Mouse (Mus musculus): ENCODE data around the gene Usp4. TPM values are rescaled to one million over a fixed set of nuclear protein-coding genes. Genes with fewer than 3 reads are reported as not detected.

The Usp4 gene
- polyA plus RNA-seq, 1 experiment from 2014 or later = 136 TPM

DNA sequence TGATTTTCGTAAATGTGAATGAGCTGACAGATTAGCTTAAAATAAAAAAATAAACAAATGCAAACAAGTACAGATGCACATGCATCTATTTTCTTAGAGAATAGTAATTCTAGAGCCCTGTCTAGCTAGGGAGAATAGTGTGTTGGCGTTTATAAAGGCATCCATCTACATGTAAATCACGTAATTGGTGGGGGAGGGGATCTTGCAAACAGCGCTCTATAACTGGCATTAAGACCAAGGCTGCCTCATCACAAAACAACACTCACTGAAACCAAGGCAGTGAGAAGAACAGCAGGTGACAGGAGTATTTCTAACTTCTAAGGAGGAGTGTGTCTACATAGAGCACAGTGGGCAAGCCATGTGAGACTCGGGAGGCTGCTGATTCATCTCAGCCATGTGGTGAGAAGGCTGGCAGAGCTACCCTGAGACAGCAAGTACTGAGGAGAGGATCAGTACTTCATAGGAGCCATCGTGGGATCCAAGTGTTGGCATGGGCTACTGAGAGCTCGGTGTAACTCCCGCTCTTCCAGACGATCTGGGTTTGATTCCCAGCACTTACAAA is 63.8 kb downstream of the Usp4 start:
- H3K36me3 ChIP-seq (ENCODE audit: control insufficient read depth, insufficient read depth, low read length) = no peaks in the 10 kb centered on the region
- ATAC-seq = no peak
- H3K4me1 ChIP-seq (ENCODE audit: control insufficient read depth, insufficient read depth, low read length) = no peaks in the 10 kb centered on the region; the same call in 1 of the 2 replicates
- H3K27ac ChIP-seq (ENCODE audit: low read depth, low read length) = 0 out of 2 replicates have a peak overlapping the region, but pooled peaks have one; percentile 39
- peak; percentile 61 for DNase-seq (ENCODE audit: low spot score)
- H3K4me3 ChIP-seq (ENCODE audit: low read depth, low read length) = no peak overlapping the region
- H3K27me3 ChIP-seq (replicated peaks; ENCODE audit: control insufficient read depth, insufficient read depth, low read length) = no peaks in the 10 kb centered on the region
- 70% methylated on average over 9 of the region's 9 CpGs for WGBS
- H3K9ac ChIP-seq (ENCODE audit: low read length) = no peak overlapping the region
- H3K9me3 ChIP-seq (replicated peaks; ENCODE audit: control insufficient read depth, low read length) = no peaks in the 10 kb centered on the region
- H3K4me2 ChIP-seq (ENCODE audit: low read length) = no peak overlapping the region

DNA sequence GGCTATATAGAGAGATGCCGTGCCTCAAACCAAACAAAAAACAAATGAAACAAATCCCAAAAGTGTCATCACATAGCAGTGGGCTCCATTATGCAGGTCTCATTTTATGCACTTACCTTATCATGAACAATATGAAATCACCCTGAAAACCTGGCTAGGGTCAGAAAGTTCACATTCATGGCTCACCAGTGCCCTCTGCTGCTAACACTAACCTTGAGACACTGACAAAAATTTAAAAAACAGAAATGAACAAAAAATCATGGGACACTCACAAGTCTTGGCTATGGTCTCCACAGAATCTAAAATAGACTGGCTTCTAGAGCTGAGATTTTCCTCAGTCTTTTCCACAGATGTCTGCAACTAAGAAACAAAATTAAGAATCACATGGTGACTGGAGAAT is 64.6 kb downstream of the Usp4 start:
- H3K27ac ChIP-seq (ENCODE audit: low read depth, low read length) = no peak overlapping the region
- H3K27me3 ChIP-seq (replicated peaks; ENCODE audit: control insufficient read depth, insufficient read depth, low read length) = no peaks in the 10 kb centered on the region
- H3K4me2 ChIP-seq (ENCODE audit: low read length) = no peak overlapping the region
- no peaks in the 10 kb centered on the region; the same call in 1 of the 2 replicates for H3K4me1 ChIP-seq (ENCODE audit: control insufficient read depth, insufficient read depth, low read length)
- DNase-seq (ENCODE audit: low spot score) (peak; percentile 15), ATAC-seq (no peak)
- H3K9me3 ChIP-seq (replicated peaks; ENCODE audit: control insufficient read depth, low read length) = no peaks in the 10 kb centered on the region
- H3K4me3 ChIP-seq (ENCODE audit: low read depth, low read length) = no peak overlapping the region
- H3K9ac ChIP-seq (ENCODE audit: low read length) = no peak overlapping the region
- no peaks in the 10 kb centered on the region for H3K36me3 ChIP-seq (ENCODE audit: control insufficient read depth, insufficient read depth, low read length)
- 83% methylated on average over 1 of the region's 1 CpGs for WGBS

DNA sequence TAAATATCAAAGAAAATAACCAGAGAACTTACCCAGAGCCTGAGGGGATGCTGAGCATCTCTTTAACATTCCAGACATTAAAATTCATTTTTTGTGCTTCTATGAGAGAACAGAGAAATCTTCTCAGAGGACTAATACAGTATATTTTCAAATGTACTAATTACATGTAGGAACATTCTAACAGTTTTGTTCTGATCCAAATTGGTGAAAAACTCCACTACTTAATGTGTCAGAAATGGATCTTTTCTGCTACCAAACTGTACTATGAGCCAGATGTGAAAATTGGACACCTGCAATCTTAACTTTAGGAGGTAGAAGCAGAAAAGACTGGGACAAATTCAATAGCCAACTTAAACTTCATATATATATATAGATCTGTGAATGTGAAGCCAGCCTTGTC is 80.7 kb downstream of the Usp4 start, which contains the start of gene Ccdc36:
Gene Ccdc36 (minus strand): TSS at position 101 of the 400 bp plus-strand sequence.
- Histone ChIP-seq H3K9me3 (replicated peaks; ENCODE audit: control insufficient read depth, low read length) (no peaks in the 10 kb centered on the region), H3K4me3 (ENCODE audit: low read depth, low read length) (no peak within 1 kb of the TSS), H3K4me1 (ENCODE audit: control insufficient read depth, insufficient read depth, low read length) (no peaks in the 10 kb centered on the region), H3K4me2 (ENCODE audit: low read length) (no peak within 1 kb of the TSS), H3K36me3 (ENCODE audit: control insufficient read depth, insufficient read depth, low read length) (no peaks in the 10 kb centered on the region), H3K27me3 (replicated peaks; ENCODE audit: control insufficient read depth, insufficient read depth, low read length) (no peaks in the 10 kb centered on the region), H3K27ac (ENCODE audit: low read depth, low read length) (no peak within 1 kb of the TSS), H3K9ac (ENCODE audit: low read length) (no peak within 1 kb of the TSS)
- no peak for ATAC-seq
- no peak for DNase-seq (ENCODE audit: low spot score)

DNA sequence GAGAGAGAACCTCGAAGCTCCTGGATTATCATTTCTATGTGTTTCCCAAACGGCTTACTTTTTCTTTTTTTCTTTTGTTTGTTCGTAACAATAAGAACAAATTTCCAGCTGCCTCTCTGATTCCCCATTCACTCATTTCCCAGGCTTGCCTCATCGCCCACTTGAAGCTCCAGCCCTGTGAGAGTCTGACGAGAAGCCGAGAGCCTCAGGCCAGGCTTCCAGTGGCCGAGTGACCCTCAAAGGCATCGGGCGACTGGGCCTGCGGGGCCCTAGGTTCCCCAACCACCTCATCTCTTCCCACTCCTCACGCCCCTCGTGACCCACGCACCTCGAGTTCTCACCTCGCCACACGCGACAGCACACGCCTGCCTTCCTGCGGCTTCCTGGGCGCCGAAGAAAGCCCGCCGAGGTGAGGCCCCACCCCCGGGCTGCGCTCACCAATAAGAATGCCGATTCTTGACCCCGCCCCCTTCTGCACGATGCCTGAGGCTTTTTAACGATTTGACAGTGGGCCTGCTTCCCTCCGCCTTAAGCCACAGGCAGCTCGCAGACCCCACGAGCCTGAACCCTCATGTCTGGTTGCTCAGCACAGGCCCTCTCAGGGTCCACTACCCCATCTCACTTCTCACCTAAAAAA is 83.9 kb downstream of the Usp4 start:
- 0 out of 2 replicates have a peak overlapping the region, but pooled peaks have one; percentile 9 for H3K4me3 ChIP-seq (ENCODE audit: low read depth, low read length)
- no peaks in the 10 kb centered on the region for H3K27me3 ChIP-seq (replicated peaks; ENCODE audit: control insufficient read depth, insufficient read depth, low read length)
- no peaks in the 10 kb centered on the region for H3K4me1 ChIP-seq (ENCODE audit: control insufficient read depth, insufficient read depth, low read length)
- no peaks in the 10 kb centered on the region for H3K9me3 ChIP-seq (replicated peaks; ENCODE audit: control insufficient read depth, low read length)
- H3K4me2 ChIP-seq (ENCODE audit: low read length) = peak overlapping the region; percentile 38; the same call in 1 of the 2 replicates
- H3K9ac ChIP-seq (ENCODE audit: low read length) = peak overlapping the region; percentile 21; the same call in 1 of the 2 replicates
- ATAC-seq = peak; percentile 44; the same call in 1 of the 2 replicates
- H3K27ac ChIP-seq (ENCODE audit: low read depth, low read length) = no peak overlapping the region
- WGBS = 61% methylated on average over 32 of the region's 32 CpGs
- no peaks in the 10 kb centered on the region for H3K36me3 ChIP-seq (ENCODE audit: control insufficient read depth, insufficient read depth, low read length)
- peak; percentile 58 for DNase-seq (ENCODE audit: low spot score)

DNA sequence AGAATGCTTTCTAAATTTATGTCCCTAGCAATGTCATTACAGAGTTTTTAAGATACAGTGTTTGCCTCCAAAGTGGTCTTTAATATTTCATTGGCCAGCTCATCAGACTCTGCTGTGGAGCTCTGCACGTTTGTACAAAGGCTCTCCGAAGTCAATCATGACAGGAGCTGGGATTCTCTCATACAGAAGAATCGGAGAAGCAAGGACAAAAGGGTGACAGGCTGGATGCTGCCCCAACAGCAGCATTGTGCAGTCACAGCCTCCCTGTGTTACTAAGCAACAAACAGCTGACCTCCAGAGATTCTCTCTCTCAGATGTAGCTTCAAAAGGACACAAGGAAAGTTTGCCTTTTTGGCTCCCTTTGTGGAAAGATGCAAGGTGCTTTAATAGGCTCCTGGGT is 88.5 kb downstream of the Usp4 start, which contains the start of gene BC048562:
Gene BC048562 (plus strand): TSS at position 301 of the 400 bp plus-strand sequence.
- H3K9ac ChIP-seq (ENCODE audit: low read length) = no peak within 1 kb of the TSS
- H3K4me1 ChIP-seq (ENCODE audit: control insufficient read depth, insufficient read depth, low read length) = no peaks in the 10 kb centered on the region
- WGBS = 58% methylated on average over 3 of the region's 3 CpGs
- H3K27ac ChIP-seq (ENCODE audit: low read depth, low read length) = no peak within 1 kb of the TSS
- DNase-seq (ENCODE audit: low spot score) (no peak), ATAC-seq (no peak)
- H3K4me3 ChIP-seq (ENCODE audit: low read depth, low read length) = no peak within 1 kb of the TSS
- no peaks in the 10 kb centered on the region for H3K36me3 ChIP-seq (ENCODE audit: control insufficient read depth, insufficient read depth, low read length)
- no peak within 1 kb of the TSS for H3K4me2 ChIP-seq (ENCODE audit: low read length)
- no peaks in the 10 kb centered on the region for H3K27me3 ChIP-seq (replicated peaks; ENCODE audit: control insufficient read depth, insufficient read depth, low read length)
- no peaks in the 10 kb centered on the region for H3K9me3 ChIP-seq (replicated peaks; ENCODE audit: control insufficient read depth, low read length)

DNA sequence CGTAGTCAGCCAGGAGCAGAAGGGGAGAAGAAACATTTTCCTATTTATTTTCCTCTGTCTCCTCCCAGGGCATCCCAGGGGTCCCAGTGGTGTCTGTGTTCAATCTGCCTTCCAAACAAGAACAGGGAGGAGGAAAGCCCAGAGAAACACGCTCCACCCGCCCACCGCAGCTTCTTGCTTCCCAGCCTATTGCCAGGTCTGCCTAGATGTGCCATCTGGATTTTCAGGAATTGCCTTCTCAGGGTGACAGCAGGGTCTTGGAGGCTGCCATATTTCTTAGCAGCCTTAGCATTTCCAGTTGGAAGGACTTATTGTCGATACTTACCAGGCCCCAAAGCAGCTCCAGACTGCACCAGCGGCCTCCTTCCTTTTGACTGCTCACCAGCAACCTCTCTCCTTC is 91.5 kb downstream of the Usp4 start:
- Histone ChIP-seq H3K27me3 (replicated peaks; ENCODE audit: control insufficient read depth, insufficient read depth, low read length) (no peaks in the 10 kb centered on the region), H3K4me2 (ENCODE audit: low read length) (no peak overlapping the region), H3K9me3 (replicated peaks; ENCODE audit: control insufficient read depth, low read length) (no peaks in the 10 kb centered on the region), H3K9ac (ENCODE audit: low read length) (no peak overlapping the region), H3K27ac (ENCODE audit: low read depth, low read length) (no peak overlapping the region), H3K4me1 (ENCODE audit: control insufficient read depth, insufficient read depth, low read length) (no peaks in the 10 kb centered on the region), H3K4me3 (ENCODE audit: low read depth, low read length) (no peak overlapping the region), H3K36me3 (ENCODE audit: control insufficient read depth, insufficient read depth, low read length) (no peaks in the 10 kb centered on the region)
- peak; percentile 60 for DNase-seq (ENCODE audit: low spot score)
- WGBS = 80% methylated on average over 6 of the region's 6 CpGs
- ATAC-seq = no peak

DNA sequence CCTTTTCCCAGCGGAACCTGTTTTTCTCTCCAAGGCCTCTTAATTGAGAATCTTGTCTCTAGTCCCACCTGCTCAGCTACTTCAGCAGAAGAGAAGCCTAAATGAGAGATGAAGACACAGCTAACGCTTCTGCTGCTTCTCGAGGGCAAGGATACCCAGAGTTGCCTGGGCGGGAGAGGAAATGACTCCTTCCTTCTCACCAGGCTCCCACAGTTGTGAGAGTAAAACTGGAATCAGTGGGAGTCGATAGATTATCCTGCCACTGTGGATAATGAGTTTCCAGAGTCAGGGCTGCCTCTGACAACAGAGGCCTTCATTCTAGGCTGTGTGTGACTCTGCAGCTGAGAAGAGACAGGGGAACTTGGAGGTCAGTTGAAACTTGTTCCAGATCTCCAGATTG is 92.8 kb downstream of the Usp4 start:
- ATAC-seq = no peak
- no peak overlapping the region for H3K27ac ChIP-seq (ENCODE audit: low read depth, low read length)
- 79% methylated on average over 5 of the region's 5 CpGs for WGBS

DNA sequence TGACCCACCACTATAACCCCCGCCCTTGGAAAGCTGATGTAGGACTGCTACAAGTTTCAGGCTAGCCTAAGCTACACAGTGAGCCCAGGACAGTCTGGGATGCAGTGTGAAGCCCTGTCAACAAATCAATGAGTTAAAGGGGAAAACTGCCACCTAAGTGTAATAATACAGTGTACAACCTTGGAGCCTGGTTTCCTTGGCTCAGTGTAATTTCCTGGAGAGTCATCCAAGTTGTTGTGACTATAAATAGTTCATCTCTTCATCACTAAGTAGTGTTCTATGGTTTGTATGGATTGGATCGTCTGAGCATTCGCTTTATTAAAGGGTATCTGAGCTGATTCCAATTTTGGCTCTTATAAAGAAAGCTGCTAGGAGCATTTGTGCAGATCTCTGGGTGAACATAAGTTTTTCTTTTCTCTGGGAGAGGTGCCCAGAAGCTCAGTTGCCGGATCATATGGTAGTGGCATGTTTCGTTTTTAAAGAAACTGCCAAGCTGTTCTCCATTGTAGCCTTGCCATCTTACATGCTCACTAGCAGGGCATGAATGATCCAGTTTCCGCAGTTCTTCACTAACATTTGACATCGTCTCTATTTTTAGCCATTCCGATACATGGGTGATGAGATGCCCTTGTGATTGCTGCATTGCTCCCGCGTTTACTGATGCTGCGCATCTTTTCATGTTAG is 93.7 kb downstream of the Usp4 start:
- WGBS = 79% methylated on average over 11 of the region's 11 CpGs
- ATAC-seq (peak; percentile 65; the same call in 1 of the 2 replicates), DNase-seq (ENCODE audit: low spot score) (peak; percentile 81)
- Histone ChIP-seq H3K4me2 (ENCODE audit: low read length) (no peak overlapping the region), H3K27me3 (replicated peaks; ENCODE audit: control insufficient read depth, insufficient read depth, low read length) (no peaks in the 10 kb centered on the region), H3K36me3 (ENCODE audit: control insufficient read depth, insufficient read depth, low read length) (no peaks in the 10 kb centered on the region), H3K4me1 (ENCODE audit: control insufficient read depth, insufficient read depth, low read length) (no peaks in the 10 kb centered on the region), H3K27ac (ENCODE audit: low read depth, low read length) (no peak overlapping the region), H3K4me3 (ENCODE audit: low read depth, low read length) (no peak overlapping the region), H3K9me3 (replicated peaks; ENCODE audit: control insufficient read depth, low read length) (no peaks in the 10 kb centered on the region), H3K9ac (ENCODE audit: low read length) (no peak overlapping the region)

More for the DNA sequence above, 92.8 kb downstream of the Usp4 start:
- H3K4me2 ChIP-seq (ENCODE audit: low read length) = no peak overlapping the region
- H3K4me3 ChIP-seq (ENCODE audit: low read depth, low read length) = no peak overlapping the region
- no peak overlapping the region for H3K9ac ChIP-seq (ENCODE audit: low read length)
- no peaks in the 10 kb centered on the region for H3K27me3 ChIP-seq (replicated peaks; ENCODE audit: control insufficient read depth, insufficient read depth, low read length)
- no peaks in the 10 kb centered on the region for H3K9me3 ChIP-seq (replicated peaks; ENCODE audit: control insufficient read depth, low read length)
- H3K4me1 ChIP-seq (ENCODE audit: control insufficient read depth, insufficient read depth, low read length) = no peaks in the 10 kb centered on the region
- no peak for DNase-seq (ENCODE audit: low spot score)
- H3K36me3 ChIP-seq (ENCODE audit: control insufficient read depth, insufficient read depth, low read length) = no peaks in the 10 kb centered on the region

Data from forebrain, embryonic 14.5 days (tissue).